Mouse (Mus musculus) liver, embryonic 14.5 days (tissue): Measurements from ENCODE around the gene Zbp1.

Experiments used
- CTCF ChIP-seq: IDR thresholded peaks from 2 replicates; pipeline ENCODE4 v1.5.1; 2016; ENCODE audit warnings: antibody characterized with exemption, low read depth, control low read depth
- EP300 ChIP-seq: IDR thresholded peaks from 2 replicates; pipeline ENCODE4 v1.6.1; 2016; ENCODE audit warnings: antibody characterized with exemption, low read depth

DNA sequence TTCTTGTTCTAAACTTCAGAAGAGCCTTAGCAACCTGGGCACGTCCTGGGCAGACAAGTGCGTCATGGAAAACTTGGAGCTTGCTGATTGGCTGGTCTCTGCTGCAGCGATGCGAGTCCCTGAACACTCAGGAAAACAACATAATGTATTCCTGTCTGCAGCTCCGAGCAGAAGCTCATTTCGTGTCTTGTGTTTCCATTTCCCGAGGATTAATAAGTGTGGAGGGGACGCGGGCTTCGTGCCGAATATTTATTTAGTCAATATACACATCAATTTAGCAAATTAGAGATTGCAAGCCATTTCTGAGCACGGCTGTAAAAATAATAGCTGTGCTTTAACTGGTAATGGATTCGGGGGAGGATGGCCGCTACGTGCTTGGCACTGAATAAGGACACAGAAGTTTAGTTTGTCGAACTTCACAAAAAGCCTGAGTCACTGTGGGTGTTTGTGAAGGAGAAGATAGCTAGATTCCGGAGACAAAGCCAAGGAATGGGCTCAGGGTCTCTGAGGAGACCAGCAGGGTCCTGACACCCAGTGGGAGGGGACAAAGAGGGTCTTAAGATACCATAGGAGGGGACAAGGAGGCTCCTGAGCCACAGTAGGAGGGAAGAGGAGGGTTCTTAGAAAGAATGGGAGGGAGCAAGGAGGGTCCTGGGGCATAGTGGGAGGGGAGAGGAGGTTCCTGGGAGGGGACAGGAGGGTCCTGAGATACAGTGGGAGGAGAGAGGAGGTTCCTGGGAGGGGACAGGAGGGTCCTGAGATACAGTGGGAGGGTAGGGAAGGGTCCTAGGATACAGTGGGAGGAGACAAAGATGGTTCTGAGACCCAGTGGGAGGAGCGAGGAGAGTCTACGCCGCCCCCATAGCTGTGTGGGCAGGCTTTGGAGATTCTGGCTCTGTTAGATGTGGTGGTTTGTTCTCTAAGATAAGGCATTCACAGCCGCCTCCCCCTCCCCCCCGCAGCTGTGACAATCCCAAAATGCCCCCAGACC, 44.9 kb downstream of the Zbp1 start:
- TF ChIP-seq CTCF (no peak), EP300 (peak; percentile 13; the same call in 1 of the 2 replicates)
